Mouse (Mus musculus) E14TG2a.4 (cell line): Measurements from ENCODE around the gene 4930404H24Rik.

Source experiments
- CTCF ChIP-seq: conservative IDR thresholded peaks from 2 replicates; pipeline ENCODE4 v1.5.1; 2014; ENCODE audit warnings: low read length
- NANOG ChIP-seq: IDR thresholded peaks from 2 replicates; pipeline ENCODE4 v1.6.1; 2014; ENCODE audit warnings: borderline replicate concordance, low read length, mixed read lengths

GRCm38 (mm10) chr2:153446476-153446875 is 46.1 kb upstream of the 4930404H24Rik start:
- TF ChIP-seq CTCF = no peak
- no peak for TF ChIP-seq NANOG
